ENCODE assay signal across 8 mouse cellular contexts in genomic region chr11:114553992-114554391, GRCm38 (mm10).
DNase-seq lines count a peak whose midpoint lies in the region; ATAC-seq lines count a peak whose summit lies in the region.

No protein-coding gene starts in this region.

- H3K9me3 ChIP-seq in liver, embryonic 11.5 days (ENCODE audit: control insufficient read depth, low read length), result no peaks in the 10 kb centered on the region

- peak; percentile 56; the same call in 1 of the 2 replicates for ATAC-seq in liver, embryonic 11.5 days (replicated peaks; ENCODE audit: low FRiP score)

- no peaks in the 10 kb centered on the region for H3K27me3 ChIP-seq in liver, embryonic 11.5 days (replicated peaks; ENCODE audit: control insufficient read depth, insufficient read depth, low read length)

- no peaks in the 10 kb centered on the region for H3K36me3 ChIP-seq in liver, embryonic 11.5 days (ENCODE audit: control insufficient read depth, insufficient read depth, low read length)

- no peak overlapping the region for H3K9ac ChIP-seq in liver, embryonic 11.5 days (ENCODE audit: low read depth, low read length)

- WGBS in liver, embryonic 11.5 days, result 22% methylated on average over 13 of the region's 13 CpGs

- DNase-seq in adrenal gland, postnatal 14 days, result peak; percentile 29
- DNase-seq in adrenal gland, adult 18-20 months (ENCODE audit: low spot score in 2 of 2), result no peak
- DNase-seq in retina, postnatal 1 day, result peak; percentile 75
- no peak for DNase-seq in retina, embryonic 14.5 days (ENCODE audit: low spot score)
- DNase-seq in liver, embryonic 11.5 days (ENCODE audit: low spot score), result no peak
- peak; percentile 74 to 83 for DNase-seq in thymus, postnatal 36 days
- no peak for DNase-seq in adrenal gland, postnatal 4 days (ENCODE audit: low spot score in 2 of 2)
- DNase-seq in left cerebral cortex, adult 11 months (ENCODE audit: low spot score), result no peak

- no peak overlapping the region for H3K4me3 ChIP-seq in liver, embryonic 11.5 days (ENCODE audit: low read depth, low read length)

- H3K4me1 ChIP-seq in liver, embryonic 11.5 days (replicated peaks; ENCODE audit: control insufficient read depth, insufficient read depth, low read length), result peaks cover 3% of the 10 kb centered on the region

- peak overlapping the region; percentile 66 for H3K27ac ChIP-seq in liver, embryonic 11.5 days (ENCODE audit: low read depth, low read length)

- peak overlapping the region; percentile 35 for H3K4me2 ChIP-seq in liver, embryonic 11.5 days

Comparison
In these comparisons a context has a peak if more than half of its experiments do, and no peak if none do; other contexts are left out.
1. DNase-seq: peak in adrenal gland, postnatal 14 days (single experiment), retina, postnatal 1 day (single experiment) and thymus, postnatal 36 days (2 of 2); none in adrenal gland, adult 18-20 months (0 of 2), retina, embryonic 14.5 days (single experiment), liver, embryonic 11.5 days (single experiment), adrenal gland, postnatal 4 days (0 of 2) and left cerebral cortex, adult 11 months (single experiment).